Mouse (Mus musculus) ES-Bruce4 (cell line): ENCODE measurements at regions not wholly inside any gene's neighbourhood (a gene's known extent, or its start where the extent isn't known, plus 50 kb on each side); places are given as distances from the start of the nearest gene placed in this dataset.

Experiments used
- CTCF ChIP-seq: IDR thresholded peaks from one replicate; pipeline ENCODE4 v1.8.1; 2011; ENCODE audit warnings: low read depth, low read length
- EP300 ChIP-seq: IDR thresholded peaks from 2 replicates; pipeline ENCODE4 v1.6.1; 2011; ENCODE audit warnings: low read depth, low read length; ENCODE audit not compliant: insufficient read depth
- POLR2A ChIP-seq: IDR thresholded peaks from one replicate; pipeline ENCODE4 v1.8.1; 2011; ENCODE audit warnings: low read length; ENCODE audit not compliant: insufficient read depth

DNA sequence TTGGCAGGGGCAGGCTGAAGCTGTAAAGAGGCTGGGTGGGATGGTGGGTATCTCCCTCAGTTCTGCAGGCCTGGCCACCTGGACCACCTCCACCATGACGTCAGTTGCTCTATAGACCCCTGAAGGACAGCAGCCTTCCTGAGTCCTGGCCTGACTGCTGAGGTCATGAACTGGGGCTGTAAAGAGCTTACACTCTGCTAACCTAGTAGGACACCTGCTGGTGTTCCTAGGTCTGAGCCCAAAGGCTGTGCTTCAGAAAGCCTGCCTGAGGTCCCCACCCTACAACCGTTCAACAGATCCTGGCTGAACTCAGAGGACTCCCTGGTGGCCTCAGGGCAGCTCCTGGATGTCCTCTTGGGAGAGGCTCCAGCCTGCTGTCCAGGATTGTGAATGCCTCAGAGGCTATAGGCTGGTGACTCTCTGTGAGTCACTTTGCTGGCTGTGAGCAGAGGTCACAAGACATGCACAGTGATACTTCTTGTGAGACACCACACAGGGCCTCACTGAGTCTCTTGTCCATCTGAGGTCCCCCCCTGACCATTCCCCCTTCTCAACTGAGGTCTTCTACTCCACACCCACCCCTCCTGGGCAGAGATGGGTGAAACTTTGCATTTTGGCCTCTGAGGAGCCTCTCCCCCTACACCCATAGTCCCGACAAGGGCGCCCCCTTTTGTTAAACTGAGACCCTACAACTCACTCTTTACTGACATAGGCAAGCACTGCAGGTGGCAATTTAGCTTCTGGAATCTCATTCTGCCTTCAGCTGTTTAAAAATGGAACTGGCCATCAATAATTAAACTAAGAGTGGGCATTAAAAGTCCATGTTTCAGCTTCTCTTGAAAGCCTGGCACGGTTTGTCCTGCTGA is 131.6 kb downstream of the Tpra1 start:
- peak; percentile 25 for TF ChIP-seq CTCF
- TF ChIP-seq POLR2A: no peak
- TF ChIP-seq EP300: no peak
